Mouse (Mus musculus) brain, adult 2 months (tissue): ENCODE data around the gene Bpifc.

Source experiments
- DNase-seq: peaks from one replicate; pipeline ENCODE4 v3.0.0; 2011; ENCODE audit warnings: low read depth, low spot score

The Bpifc gene

DNA sequence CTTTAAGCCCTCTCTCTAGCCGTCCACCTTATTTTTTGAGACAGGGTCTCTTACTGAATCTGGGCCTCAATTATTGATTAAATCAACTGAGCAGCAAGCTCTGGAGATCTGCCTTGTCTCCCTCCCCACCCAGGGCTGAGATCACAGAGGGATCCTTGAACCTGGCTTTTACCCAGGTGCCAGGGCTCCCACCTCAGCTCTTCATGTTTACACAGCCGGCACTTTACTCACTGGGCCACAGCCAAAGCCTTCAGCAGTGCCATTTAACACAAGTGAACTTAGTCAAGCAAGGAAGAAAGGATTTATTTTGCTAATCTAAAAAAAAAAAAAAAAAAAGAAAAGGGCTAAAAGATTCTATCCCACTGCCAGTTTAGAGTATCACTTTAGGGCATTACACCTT, 57.3 kb downstream of the Bpifc start:
- DNase-seq, result no peak

DNA sequence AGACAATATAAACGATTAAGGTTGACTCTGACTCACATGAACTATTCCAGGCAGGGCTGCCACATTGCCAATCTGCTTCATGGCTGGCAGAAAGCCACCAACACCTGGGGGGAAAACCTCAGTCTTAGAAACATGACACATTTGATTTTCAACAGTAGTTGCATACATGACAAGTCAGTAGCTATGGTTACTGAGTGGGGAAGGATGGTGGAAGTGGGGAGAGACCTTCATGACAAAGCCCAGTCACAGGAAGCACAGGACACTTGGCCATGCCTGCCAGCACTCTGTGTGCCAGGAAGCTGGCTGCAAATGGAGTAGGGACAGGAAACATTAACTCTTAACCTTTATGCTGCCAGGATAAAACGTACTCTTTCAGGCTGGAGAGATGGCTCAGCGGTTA, 58.3 kb downstream of the Bpifc start:
- peak; percentile 9 for DNase-seq

DNA sequence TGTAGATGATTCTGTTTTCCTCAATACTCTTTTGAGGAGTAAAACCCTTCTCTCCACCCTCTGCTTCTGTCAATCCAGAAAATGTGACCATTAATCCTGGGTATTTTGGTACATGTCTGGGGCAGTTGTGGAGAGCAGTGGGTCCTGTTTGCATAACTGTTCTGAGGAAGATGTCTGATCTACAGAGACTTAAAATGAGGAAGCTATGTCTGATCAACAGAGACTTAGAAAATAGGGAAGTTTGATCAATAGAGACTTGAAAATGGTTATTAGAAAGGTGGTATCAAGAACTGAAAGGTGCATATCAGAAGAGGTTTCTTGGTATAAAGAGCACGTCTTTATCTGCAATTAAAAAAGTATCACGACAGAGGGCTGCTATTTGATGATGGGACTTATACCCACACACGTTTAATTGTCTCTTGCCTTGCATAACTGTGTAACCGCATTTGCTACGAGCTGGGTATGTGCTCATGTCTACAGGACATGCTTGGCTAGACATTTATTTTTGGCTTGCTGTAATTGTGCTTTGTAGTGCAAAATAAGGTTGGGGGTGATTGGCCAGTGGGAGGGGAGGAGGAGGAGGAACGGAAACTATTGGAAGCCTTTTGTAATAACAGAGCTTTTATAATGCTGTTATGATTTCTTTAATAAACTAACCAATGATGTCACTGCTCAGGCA, 59.8 kb downstream of the Bpifc start:
- DNase-seq, result no peak

DNA sequence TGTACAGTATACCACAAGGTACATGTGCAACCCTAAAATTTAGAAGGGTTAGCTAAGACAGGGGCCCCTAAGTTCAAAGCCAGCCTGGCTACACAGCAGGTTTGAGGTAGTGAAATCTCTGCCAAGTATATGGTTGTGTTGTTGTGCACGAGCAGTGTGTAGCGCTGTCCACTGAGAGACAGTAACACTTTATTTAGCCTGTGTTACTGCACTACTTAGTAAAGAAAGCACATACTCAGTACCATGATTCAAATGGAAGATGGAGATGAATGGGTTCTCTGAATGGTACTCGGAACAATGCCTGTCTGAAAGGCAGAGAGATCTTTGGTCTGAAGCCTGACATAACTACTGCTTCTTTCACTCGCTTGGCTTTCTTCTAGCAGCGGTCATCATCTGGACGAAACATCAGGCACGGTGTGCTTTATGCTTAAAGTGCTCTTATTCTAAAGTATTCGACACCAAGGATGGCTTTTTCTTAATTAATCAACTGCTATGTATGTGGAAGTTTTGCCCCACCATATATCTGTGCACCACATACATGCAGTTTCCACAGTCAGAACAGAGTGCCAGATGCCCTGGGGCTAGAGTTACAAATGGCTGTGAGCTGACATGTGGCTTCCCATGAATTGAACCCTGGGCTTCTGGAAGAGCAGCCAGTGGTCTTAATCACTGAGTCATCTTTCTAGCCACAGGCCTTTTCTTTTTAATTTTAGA, 63.1 kb downstream of the Bpifc start:
- peak; percentile 22 for DNase-seq

DNA sequence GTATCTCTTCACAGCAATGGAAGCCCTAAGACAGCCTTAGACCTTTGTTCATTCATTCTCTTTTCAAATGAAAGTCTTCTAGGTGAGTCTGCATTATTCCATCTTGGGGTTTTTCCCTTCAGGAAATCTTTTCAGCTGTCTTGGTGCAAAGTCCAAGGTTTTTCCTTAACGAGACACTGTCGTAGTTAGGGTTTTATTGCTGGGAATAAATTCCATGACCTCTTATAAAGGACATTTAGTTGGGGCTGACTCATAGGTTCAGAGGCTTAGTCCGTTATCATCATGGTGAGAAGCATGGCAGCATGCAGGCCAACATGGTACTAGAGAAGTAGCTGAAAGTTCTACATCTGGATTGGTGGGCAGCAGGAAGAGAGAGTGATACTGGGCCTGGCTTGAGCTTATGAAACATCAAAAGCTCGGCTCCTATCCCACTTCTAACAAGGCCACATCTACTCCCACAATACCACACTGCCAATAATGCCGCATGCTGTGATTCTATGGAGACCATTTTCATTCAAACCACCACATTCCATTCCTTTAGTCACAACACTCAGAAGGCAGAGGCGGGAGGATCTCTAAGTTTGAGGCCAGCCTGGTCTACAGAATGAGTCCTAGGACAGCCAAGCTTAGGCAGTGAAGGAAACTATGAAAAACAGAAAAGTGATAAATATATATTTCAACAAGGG, 75.3 kb downstream of the Bpifc start:
- no peak for DNase-seq

DNA sequence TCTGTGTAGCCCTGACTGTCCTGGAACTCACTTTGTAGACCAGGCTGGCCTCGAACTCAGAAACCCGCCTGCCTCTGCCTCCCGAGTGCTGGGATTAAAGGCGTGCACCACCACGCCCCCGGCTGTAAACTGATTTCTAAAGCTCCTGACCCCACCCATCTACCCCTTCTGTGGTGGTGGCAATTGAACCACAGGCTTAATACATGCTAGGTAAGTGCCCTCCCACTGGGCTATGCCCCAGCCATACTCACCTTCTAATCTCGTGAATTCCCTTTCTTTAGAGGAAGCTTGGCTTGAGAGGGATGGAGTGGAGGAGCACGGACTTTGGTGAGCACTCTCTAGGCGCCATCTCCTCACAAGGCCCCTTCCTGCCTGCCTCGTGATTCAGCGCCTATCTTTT, 81.7 kb downstream of the Bpifc start:
- DNase-seq, result no peak

DNA sequence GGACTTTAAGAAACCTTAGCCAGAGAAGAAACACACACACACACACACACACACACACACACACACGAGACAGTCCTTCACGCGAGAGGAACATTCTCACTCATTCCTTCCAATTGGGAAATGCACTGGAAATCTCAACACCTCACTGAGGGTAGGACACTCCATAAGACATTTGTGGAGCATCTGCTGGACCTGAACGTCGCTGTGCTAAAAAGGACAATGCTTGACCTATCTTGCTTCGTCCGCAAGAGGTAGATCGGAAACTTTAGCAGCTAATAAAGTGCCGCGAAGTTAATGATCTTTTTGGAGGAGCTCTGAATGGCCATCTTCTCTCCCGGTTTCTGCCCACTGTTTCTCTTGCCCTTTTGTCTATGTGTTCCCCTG, 82.5 kb downstream of the Bpifc start:
- peak; percentile 30 for DNase-seq

DNA sequence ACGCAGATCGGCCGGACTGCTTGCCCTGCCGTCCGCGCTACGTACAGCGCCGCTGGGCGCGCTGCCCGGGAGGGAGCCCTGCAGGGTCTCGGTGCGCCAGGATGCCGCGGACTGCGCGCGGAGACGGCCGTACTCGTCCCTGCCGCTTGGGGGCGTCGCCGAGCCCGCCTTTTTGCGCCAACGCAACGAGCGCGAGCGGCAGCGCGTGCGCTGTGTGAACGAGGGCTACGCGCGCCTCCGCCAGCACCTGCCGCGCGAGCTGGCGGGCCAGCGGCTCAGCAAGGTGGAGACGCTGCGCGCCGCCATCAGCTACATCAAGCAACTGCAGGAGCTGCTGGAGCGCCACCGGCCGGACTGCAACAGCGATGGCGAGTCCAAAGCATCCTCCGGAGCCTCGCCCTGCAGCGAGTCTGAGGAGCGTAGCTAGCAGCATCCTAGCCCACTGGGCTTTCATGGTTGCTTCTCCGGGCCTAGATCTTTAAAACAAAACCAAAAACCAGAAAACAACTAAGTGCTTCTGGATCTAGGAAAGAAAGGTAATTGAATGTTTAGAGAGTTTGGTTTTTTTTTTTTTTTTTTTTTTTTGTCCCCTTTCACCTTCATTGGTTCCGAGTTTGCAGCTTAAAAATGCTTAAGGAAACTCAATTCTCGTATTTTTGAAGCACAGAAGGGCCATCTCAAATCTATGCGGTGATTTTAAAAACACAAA, 83.0 kb downstream of the Bpifc start:
- DNase-seq, result peak; percentile 96

DNA sequence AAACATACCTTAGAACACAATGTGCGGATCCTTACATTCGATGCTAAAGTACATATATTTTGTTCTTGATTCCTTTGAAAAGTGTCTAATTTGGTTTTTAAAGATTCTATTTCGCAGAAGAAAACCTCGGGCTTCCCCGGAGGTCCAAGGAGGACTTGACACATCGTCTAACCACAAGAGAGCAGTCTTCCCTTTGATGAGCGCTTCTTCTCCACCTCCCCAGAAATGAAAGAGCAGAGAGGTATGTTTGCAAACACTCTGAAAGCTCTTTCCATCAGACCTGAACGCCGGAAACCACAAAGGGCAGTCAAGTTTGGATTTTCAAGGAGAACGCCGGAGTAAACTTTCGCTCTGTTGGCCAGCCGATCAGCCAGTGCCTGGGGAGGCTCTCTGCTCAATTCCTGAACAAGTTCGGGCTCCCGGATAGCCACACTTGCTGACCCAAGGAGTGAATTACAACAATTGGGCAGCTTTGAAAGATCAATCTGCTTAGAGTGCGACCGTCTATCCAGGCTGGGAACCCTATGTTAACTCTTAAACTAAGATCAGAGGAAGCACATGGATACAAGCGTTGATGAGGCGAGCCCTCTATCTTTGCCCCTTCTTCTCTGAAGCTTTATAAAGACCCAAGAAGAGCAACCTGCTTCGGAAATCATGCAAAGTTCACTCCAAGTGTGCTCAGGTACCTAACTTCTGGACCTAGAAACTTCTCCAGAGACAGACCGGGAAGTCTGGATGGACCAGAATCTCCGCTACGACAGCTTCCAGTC, 83.8 kb downstream of the Bpifc start, which contains the start of gene Ascl4:
TSS of gene Ascl4 (plus strand) at position 6 of the 770 bp plus-strand sequence.
- peak; percentile 51 for DNase-seq

DNA sequence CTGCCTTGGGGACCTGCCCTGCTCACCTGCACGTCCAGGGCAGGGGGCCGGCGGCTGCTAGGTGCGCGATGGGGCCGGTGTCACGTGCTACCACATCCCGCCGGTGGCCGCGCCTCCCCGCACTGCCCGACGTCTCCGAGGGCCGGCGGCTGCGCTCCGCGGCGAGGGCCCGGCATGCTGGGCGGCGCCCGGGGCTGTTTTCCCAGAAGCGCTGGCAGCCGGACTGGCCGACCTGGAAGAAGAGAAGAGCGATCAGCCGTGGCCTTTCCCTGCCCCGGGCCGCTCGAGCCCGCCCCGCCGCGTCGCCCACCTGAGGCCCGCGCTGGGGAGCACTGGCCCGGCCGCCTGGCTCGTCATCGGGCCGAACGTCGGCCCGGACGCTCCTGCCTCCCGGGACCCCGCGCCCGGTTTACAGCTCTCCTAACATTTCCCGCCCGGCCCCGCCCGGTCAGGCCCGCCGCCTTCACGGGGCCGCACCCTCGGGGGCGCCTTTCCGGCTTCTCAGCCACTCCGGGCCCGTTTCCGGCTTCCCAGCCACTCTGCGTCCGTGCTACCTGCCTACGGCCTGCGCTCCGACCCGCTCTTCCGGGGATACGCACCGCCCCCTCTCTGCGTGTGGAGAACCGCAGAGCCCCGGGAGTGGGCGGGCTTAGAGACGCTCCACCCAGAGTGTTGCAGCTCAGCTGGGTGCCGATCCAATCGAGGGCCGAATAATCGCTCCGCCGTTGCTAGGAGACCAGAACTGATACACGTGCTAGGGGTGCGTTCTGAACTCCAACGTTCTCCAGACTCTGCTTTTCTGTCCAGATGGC, 95.0 kb downstream of the Bpifc start, which contains the start of gene Prdm4:
TSS of gene Prdm4 (minus strand) at position 645 of the 812 bp plus-strand sequence.
- peak; percentile 100 for DNase-seq
